Mouse (Mus musculus): ENCODE data around the gene Slc16a5.
"Not testable (repeated sequence)": the region's sequence is repeated elsewhere in the genome, so short reads cannot be mapped to it uniquely, and the experiment has no call there.

The Slc16a5 gene

DNA sequence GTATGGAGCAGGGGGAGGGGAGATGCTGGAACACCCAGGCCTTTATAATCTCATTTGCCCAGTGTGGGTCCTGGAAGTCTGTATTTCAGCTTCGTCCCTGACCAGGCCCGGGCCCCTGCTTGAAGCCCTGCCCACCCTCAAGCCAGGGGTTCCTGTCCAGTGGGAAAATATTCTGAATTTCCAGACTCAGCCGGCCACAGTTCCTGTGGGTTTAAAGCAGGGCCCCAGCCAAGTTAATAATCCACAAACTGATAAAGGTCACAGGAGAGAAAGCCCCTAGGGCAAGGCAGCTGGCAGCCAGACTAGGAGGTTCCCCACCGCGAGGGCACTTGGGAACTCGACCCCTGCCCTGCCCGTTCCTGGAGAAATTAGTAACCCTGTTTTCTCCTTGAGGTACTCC, 13.3 kb upstream of the Slc16a5 start:
- no peak for DNase-seq

DNA sequence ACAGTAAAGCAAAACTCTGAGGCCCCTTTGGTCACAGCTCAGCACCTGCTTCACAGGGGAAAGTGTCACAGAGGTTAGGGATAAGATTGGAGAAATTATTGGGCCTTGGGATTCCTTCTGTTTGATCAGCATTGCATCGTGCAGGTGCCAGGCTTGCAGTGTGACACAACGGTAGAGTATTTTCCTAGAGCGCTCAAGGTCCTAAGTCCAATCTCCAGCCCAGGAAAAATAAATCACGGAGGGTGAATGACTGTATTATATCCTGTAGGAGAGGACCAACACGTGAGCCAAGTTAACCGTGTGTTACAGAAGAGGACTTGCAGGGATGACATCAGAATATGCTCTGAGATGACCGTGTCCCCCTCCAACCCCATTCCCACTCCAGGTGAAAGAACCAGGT, 12.1 kb upstream of the Slc16a5 start:
- DNase-seq, result no peak

DNA sequence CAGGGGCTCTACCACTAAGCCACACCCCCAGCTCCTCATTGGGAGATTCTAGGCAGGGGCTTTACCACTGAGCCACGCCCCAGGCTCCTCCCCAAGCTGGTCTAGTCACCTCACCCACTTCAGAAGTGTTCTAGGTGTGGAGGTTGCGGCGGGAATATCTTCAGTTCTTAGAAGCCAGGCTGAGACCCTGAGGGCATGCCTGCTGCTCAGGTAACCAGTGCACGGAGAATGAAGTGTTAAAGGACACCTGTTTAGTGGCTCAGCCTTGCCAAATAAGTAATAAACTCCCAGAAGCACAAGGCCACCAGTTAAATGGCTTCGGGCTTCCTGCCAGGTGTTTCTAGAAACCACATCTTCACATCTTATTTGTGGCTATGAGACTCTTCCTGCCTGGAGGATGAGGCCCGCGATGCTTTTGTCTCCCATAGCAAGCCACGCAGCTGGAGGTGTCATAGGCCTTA, 10.5 kb upstream of the Slc16a5 start:
- DNase-seq, result no peak

DNA sequence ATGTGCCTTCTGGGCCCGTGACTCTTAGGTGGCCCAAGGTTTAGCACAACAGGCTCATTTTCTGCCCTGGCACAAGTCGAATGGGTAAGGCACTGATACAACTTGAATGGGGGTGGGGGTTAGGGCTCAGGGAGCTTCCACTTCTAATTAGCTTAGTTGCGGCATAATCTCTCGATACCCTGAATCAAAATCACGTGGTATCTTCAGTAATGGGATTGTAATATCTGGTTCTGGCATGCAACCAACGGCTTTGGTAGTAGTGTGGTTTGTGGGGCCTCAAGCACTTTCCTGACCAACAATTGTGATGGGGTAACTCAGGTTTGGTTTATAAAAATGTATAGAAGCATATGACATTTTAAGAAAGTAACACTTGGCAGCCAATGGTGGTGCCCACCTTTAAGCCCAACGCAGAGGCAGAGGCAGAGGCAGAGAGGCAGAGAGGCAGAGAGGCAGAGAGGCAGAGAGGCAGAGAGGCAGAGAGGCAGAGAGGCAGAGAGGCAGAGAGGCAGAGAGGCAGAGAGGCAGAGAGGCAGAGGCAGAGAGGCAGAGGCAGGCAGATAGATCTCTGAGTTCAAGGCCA, 9.9 kb upstream of the Slc16a5 start:
- DNase-seq, result no peak

DNA sequence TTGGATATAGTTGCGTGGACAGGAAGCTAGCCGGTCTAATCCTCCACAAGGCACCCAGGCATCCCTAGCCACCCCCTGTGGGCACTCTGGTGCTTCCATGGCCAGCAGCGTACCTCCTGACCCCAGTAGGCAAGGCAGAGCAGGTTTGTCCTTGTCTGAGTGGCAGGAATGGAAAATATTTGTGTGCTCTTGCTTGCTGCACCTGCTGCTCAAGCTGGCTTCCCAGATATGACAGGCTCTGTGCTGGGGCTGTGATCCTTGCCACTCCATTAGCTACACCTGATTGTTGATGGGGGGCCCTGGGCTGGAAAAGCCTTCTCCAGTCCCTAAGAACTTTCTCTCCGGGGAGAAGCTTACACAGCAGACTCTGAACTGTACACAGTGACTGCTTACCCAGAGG, 9.0 kb upstream of the Slc16a5 start:
- DNase-seq, result no peak

DNA sequence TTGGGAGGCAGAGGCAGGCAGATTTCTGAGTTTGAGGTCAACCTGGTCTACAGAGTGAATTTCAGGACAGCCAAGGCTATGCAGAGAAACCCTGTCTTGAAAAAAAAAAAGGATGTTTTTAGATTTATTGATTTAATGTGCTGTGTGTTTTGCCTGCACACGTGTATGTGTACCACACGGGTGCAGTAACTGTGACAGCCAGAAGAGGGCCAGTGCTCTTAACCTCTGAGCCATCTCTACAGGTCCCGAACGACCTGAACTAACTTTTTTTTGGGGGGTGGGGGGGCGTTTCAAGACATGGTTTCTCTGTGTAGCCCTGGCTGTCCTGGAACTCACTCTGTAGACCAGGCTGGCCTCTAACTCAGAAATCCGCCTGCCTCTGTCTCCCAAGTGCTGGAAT, 7.5 kb upstream of the Slc16a5 start:
- not testable (repeated sequence) for DNase-seq

DNA sequence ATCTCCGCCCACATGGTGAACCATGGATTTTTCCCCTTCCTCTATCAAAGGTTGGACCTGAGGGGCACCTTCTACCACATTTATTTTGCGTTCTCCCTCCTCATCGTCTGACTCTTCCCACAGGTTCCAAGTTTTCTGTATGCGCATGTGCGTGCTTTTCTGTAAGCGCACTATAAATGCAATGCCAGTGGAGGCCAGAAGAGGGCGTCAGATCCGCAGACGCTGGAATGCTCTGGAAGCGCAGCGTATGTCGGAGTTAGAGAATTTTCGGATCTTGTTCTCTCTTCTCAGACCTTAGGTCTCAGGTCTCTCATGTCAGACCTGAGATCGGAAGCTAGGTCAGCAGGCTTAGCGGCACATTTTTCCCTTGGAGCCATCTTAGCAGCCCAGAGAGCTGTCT, 6.7 kb upstream of the Slc16a5 start:
- no peak for DNase-seq

DNA sequence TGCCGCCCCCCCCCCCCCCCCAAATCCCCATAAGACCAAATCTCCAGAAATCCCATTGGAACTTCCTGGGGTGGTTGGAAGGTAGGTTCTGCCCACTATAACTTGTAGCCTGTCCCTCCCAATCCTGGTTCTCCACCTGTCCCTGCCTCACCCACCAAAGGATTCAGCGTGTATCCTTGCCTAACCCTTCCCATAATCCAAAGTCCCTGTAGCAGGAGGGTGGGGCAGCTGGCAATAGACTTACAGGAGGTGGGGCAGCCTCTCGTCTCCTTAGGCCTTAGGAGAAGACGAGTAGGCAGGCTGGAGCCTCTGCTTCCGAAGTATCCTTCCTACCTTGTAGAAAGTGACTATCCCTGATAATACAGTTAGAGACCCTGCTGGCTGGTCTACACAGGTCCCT, 6.1 kb upstream of the Slc16a5 start:
- no peak for DNase-seq

DNA sequence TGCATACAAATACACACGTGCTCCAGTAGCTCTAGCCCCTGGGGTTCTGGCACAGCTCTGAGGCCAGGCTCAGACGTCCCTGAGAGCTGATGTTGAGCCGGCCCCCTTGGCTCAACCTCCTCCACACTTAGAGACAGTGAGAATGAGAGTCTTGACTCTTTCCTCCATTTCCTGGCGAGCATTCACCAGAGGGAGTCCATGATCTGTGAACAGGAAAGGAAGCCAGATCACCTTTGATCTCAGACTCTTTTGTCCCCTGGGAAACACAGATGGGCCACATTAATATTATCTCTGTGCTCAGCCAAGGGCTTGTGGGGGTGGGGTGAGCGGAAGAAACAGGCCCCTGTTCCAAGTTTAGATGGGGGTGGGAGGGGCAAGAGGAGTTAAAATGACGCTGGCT, 4.9 kb upstream of the Slc16a5 start:
- no peak for DNase-seq

DNA sequence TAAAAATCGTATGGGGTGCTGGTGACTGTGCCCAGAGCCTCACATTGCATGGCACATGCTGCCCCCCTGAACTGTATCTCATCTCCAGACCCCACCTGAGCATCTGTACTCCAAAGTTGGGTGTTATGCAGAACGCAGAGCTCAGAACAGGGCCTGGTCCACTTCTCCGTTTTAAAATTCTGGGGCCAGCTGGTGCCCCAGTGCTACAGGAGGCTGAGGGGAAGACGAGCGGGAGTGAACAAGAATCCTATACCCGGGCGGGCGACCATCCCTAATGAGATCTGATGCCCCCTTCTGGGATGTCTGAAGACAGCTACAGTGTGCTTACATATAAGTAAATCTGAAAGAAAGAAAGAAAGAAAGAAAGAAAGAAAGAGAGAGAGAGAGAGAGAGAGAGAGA, 1.3 kb upstream of the Slc16a5 start:
- no peak for DNase-seq

DNA sequence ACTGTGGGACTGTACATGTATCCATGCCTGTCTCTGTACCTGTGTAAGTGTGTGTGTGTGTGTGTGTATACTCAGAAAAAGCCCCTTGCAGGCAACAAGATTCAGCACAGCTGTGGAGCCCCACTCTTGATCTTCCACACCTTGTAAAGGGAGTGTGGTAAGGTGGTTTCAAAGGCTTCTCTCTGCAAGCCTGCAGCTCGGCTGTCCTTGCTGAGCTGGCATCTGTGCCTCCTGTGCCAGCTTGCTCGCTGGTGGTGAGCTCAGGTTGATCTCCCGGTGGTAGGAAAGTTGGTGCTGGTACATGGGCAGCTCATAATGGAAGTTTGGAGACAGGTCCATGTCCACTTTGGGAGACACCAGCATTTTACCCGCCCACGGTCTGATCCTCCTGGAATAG, 430 bp upstream of the Slc16a5 start:
- no peak for DNase-seq

DNA sequence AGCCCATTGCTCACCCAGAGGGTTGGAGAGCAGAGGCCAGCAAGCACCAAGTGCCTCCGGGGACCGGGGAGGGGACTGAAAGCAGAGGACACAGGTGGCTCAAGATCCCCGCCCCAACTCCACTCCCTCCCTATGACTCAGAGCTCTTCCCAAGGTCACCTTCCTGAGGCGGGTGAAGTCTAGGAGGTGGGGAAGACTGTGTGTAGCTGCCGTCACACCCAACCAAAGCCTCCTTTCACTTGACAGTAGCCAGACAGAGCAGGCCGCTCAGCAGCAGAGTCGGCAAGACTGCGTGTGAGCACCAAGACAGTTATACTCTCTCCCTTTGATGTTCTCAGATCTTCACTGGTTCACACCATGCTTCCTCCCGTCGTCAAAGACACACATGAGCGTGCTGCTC, 1.1 kb downstream of the Slc16a5 start:
- DNase-seq, result no peak

DNA sequence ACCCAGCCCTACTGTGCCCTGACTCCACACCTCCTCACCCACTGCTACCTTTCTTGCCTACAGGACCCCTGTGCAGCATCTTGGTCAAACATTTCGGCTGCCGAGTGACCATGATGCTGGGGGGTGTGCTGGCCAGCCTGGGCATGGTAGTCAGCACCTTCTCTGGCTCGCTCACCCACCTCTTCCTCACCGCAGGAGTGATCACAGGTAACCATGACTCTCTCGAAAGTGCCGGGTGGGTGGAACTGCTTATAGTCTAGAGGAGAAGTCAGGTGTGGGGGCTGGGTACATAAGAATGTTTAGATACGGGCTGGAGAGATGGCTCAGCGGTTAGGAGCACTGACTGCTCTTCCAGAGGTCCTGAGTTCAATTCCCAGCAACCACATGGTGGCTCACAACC, 2.6 kb downstream of the Slc16a5 start:
- DNase-seq, result no peak

DNA sequence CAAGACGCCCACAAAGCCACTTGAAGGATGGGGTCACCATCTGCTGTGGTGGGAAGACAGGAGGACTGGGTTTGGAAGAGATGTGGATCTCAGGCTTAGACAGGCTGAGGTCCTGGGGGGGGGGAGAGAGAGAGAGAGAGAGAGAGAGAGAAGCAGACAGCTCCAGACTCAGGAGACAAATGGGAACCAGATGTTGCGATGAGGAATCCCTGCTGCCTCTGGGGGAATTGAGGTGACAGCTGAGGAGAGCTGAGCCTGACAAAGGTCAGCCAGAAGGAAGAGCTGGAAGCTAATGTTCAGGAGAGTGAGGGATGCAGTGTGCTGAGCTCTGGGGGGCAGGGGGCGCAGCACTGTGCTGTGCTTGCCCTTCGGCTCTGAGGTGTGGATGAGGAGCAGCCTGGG, 4.9 kb downstream of the Slc16a5 start:
- DNase-seq, result no peak

DNA sequence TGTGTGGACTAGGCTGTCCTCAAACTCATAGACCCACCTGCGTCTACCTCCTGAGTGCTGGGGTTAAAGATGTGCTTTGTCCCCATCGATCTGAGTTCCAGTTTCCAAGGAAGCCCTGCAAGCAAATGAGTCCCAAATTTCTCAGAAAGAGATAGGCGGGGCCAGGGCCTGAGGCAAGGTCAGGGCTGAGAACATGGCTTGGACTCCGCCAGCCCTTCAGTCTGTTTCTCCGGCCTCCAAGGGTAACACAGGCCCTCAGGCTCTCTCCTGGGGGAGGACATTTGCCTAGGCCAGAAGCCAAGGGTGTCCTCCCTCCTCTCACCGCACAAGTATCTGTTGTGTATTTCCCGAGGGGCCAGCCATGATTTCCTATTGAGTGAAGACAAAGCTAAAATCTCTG, 9.9 kb downstream of the Slc16a5 start:
- DNase-seq, result no peak

DNA sequence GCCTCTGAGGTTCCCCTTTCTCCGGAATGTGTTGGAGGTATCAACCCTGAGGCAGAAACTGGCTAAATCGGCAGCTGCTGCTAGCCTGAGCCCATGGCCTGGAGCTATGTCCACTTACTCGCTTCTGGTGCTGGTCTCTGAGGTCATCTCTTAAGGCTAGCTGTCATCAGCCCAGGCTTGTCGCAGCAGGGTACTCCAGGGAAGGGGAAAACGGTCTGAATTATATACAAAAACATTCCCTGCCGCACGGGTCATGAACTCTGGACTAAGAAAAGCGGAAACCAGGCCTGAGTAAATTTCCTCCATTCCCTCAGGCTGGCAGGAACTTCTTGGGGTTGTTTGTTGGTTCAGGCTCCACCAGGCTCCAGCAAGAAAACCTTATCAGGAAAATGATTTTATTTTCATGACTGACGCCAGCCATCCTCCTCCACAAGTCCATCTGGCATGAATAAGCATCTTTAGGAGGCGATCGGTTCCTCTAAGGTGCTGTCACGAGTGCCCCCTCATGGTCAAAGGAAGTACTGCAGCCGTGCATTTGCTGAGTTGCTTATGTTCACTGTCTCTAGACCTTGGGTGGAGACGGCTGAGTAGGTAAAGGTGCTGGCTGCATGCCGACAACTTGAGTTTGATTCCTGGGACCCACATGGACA, 11.5 kb downstream of the Slc16a5 start:
- DNase-seq, result peak; percentile 92

DNA sequence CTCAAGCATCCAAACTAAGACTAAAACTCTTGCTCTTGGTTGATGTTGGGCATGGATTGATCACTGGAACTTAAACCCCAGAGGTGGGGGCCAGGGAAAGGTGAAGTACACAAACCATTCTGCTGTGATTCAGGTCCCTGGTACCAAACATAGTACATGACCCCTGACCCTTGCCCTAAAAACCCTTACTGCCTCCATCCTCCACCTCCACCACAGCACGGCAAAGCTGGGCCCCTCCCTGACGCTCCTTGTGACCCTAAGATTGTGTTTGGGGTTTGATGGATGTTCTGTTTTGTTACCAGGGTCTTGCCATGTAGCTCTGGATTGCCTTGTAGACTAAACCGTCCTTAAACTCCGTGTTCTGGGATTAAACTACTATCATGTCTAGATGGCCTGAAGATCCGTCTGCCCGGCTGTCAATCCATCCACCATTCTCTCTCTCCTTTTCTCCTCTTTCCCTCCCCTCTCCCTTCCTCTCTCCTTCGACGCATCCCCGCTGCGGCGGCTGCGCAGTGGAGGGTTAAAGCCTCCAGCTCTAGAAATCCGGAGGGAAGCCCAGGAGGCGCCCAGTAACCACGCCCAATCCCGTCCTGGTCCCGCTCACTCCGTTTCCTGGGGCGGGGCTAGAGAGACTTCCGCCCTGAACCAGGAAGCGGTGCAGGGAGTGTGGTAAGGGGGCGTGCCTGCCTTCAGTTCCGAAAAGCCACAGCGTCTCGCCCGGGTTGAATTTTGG, 12.9 kb downstream of the Slc16a5 start, which contains the start of gene Armc7:
TSS of gene Armc7 (plus strand) at position 643 of the 733 bp plus-strand sequence.
- peak; percentile 94 for DNase-seq

DNA sequence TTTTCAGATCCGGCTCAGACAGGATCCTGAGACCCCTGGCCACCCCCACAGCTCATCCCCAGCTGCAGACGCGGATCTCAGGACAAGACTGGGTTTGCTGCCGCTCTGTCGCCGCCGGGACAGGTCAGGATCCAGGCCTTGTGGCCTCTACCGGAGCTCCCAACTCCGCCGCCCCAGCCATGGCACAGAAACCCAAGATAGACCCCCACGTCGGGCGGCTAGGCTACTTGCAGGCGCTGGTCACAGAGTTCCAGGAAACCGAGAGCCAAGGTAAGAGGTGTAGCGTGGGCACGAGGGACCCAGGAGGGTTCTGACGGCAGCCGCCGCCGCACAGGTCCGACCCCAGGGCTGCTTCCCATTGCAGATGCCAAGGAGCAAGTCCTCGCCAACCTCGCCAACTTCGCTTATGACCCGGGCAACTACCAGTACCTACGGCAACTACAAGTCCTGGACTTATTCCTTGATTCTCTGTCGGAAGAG, 13.5 kb downstream of the Slc16a5 start:
- DNase-seq, result no peak

DNA sequence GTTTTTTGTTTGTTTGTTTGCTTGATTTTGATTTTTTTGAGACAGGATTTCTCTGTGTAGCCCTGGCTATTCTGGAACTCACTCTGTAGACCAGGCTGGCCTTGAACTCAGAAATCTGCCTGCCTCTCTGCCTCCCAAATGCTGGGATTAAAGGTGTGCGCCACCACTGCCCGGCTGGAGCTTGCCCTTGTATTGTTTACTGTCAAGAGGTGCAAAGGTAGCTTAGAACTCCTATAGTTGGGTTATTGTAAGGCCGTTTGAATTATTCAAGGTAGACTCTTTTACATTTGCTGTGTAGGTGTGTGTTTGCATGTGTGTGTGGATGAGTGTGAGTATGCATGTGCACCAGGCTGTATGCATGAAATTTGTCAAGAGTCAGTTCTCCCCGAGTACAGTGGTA, 14.4 kb downstream of the Slc16a5 start:
- DNase-seq, result not testable (repeated sequence)

DNA sequence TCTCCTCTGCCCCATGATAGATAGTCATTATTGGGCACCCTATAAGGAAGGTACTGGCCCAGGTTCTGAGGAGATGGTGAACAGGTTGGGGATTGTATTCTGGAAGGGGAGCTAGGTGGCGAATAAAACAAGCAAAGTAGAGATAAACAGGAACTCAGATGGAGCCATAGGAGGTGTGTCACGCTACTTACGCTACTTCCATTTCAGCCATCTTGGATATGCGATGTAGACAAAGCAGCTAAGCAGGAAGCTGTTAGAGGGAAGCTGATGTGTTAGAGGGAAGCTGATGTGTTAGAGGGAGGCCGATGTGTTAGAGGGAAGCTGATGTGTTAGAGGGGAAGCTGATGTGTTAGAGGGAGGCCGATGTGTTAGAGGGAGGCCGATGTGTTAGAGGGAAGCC, 15.1 kb downstream of the Slc16a5 start:
- not testable (repeated sequence) for DNase-seq

DNA sequence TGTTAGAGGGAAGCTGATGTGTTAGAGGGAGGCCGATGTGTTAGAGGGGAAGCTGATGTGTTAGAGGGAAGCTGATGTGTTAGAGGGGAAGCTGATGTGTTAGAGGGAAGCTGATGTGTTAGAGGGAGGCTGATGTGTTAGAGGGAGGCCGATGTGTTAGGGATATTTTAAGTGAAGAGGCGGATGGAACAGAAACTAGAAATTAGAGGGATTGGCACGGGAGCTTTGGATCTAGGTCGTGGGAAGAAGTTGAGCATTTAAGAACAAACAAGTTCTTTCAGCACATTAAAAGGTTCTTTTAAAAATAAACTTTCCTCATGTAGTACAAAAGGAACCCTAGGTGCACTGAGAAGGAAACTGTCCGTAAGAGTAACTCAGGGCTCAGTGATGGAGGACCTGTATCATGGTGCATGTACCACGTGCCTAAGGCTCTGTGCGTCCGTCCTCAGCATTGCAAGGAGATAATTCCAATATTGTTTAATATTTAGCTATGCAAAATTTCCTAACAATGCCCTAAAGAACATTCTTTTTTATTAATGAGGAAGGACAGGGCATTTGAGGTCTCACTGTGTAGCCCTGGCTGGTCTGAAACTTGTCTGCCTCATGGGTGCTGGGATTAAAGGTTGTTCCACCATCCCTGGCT, 16.1 kb downstream of the Slc16a5 start:
- no peak for DNase-seq

DNA sequence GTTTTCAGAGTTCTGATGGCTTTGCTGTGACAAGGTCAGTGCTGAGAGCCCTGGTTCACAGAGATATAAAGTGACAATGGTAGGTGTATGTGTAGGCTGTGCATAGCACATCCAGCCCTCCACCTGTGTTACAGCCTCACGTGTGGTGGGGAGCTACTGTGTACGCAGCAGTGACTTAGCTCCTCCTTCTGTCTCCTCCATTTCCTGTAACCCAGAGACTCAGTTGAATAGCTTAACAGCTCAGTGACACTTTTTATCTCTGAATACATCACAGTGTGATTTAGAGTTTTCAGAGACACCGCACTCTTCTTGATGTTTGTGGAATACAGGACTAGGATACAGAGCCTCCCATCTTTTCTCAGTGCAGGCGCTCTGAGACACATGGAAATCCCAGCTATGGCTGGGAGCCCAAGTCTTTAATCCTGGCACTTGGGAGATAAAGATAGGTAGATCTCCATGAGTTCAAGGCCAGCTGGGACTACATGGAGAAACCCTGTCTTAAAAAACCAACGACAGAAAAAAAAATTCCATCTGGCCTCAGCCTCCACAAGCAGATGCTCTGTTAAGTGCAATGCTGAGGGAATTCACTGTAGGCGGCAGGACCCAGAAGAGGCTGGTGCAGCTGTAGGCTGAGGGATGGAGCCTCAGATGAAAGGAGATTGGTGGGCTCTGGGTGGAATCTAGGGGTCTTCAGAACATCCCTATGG, 19.4 kb downstream of the Slc16a5 start:
- peak; percentile 71 for DNase-seq

DNA sequence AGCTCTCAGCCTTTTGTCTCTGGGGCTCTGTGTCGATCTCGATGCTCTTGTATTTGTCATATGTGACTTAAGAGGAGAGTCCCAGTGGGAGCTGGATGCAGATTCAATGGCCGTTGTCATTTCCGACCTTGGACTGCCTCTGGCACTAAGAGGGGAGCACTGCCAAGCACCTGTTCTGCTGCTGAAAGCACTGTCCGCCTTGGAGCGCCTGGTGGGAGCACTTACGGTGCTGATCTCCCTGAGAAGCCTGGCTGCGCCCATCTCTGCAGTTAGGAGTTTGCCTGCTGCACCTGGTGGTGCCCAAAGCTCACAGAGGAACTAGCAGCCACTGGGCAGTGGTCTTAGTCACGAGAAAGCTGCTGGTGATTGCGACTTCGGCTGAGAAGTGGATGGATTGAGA, 21.0 kb downstream of the Slc16a5 start:
- no peak for DNase-seq

Data from right cerebral cortex, postnatal 25 days (tissue).